Mouse (Mus musculus) limb, embryonic 12.5 days (tissue): ENCODE data around the gene Rit1. TPM values are rescaled to one million over a fixed set of nuclear protein-coding genes. Genes with fewer than 3 reads are reported as not detected.
A peak's percentile ranks its signal among the peaks of the same experiment; 100 is the strongest.

ENCODE experiments used
- ATAC-seq: fragments of 200-750 bp; cut with Nextera tagmentation; 2 replicates; pipeline ENCODE4 v1.8.0; 2017; ENCODE audit warnings: low read depth, moderate TSS enrichment; ENCODE audit not compliant: insufficient number of reproducible peaks, insufficient read depth, low FRiP score, low TSS enrichment
- H3K27ac ChIP-seq: fragments of 300-500 bp; sonication (generic); 2 replicates; pipeline ENCODE4 v1.5.1; 2016; ENCODE audit warnings: mild to moderate bottlenecking, moderate library complexity
- H3K27me3 ChIP-seq: fragments of 300-500 bp; sonication (generic); 2 replicates; pipeline ENCODE4 v1.6.1; 2016; ENCODE audit warnings: mild to moderate bottlenecking, moderate library complexity
- H3K36me3 ChIP-seq: fragments of 300-500 bp; sonication (generic); 2 replicates; pipeline ENCODE4 v1.6.1; 2016; ENCODE audit warnings: mild to moderate bottlenecking, moderate library complexity
- H3K4me1 ChIP-seq: fragments of 300-500 bp; sonication (generic); replicated peaks from 2 replicates; pipeline ENCODE4 v1.6.1; 2016
- H3K4me2 ChIP-seq: fragments of 300-500 bp; sonication (generic); 2 replicates; pipeline ENCODE4 v1.6.1; 2016; ENCODE audit warnings: mild to moderate bottlenecking, moderate library complexity
- H3K4me3 ChIP-seq: fragments of 300-500 bp; sonication (generic); replicated peaks from 2 replicates; pipeline ENCODE4 v1.5.1; 2016; ENCODE audit warnings: mild to moderate bottlenecking
- H3K9ac ChIP-seq: fragments of 300-500 bp; sonication (generic); replicated peaks from 2 replicates; pipeline ENCODE4 v1.6.1; 2016; ENCODE audit warnings: mild to moderate bottlenecking, moderate library complexity
- H3K9me3 ChIP-seq: fragments of 300-500 bp; sonication (generic); 2 replicates; pipeline ENCODE4 v1.6.1; 2016; ENCODE audit warnings: mild to moderate bottlenecking, moderate library complexity
- WGBS: fragments of 180-500 bp; shearing (Covaris S2); methylation state at CpG from one replicate; pipeline ENCODE4 v1.1.7; 2016; 5-methylcytosine and 5-hydroxymethylcytosine counted together
- polyA plus RNA-seq: library from polyadenylated mRNA; unstranded; fragments of >200 nt; fragmentation: Nextera tagmentation; extraction: Ambion mirVana; gene quantifications from 2 replicates; pipeline ENCODE4 v1.2.1, GENCODE M21; 2016

Gene Rit1
- 39.7 and 41.2 TPM in 2 replicates for polyA plus RNA-seq

GRCm38 (mm10) chr3:88716399-88717197 is at the start of gene Rit1:
TSS of gene Rit1 (plus strand) at chr3:88716838.
- H3K9me3 ChIP-seq: no peaks in the 10 kb centered on the region
- H3K4me1 ChIP-seq: peaks cover 19% of the 10 kb centered on the region
- H3K36me3 ChIP-seq: peaks cover 62% of the 10 kb centered on the region
- H3K27me3 ChIP-seq: no peaks in the 10 kb centered on the region
- peak within 1 kb of the TSS; percentile 84 for H3K4me2 ChIP-seq
- H3K4me3 ChIP-seq: peak within 1 kb of the TSS; percentile 73
- WGBS: 2% methylated on average over 27 of the region's 27 CpGs
- peak within 1 kb of the TSS; percentile 69 for H3K9ac ChIP-seq
- peak within 1 kb of the TSS; percentile 66; the same call in 1 of the 2 replicates for H3K27ac ChIP-seq
- ATAC-seq: peak; percentile 88

- Histone ChIP-seq H3K9ac (no peak overlapping the region), H3K9me3 (no peaks in the 10 kb centered on the region), H3K36me3 (no peaks in the 10 kb centered on the region), H3K4me3 (peak overlapping the region; percentile 31), H3K4me2 (peak overlapping the region; percentile 60), H3K27me3 (no peaks in the 10 kb centered on the region), H3K4me1 (no peaks in the 10 kb centered on the region), H3K27ac (no peak overlapping the region)
- peak; percentile 68 for ATAC-seq
- WGBS: 13% methylated on average over 11 of the region's 11 CpGs
Observed at GRCm38 (mm10) chr3:88677399-88677798, 39.2 kb upstream of the Rit1 start.

- Histone ChIP-seq H3K9me3 (no peaks in the 10 kb centered on the region), H3K4me1 (peaks cover 8% of the 10 kb centered on the region), H3K9ac (no peak overlapping the region), H3K36me3 (peaks cover 16% of the 10 kb centered on the region), H3K27me3 (no peaks in the 10 kb centered on the region), H3K4me3 (no peak overlapping the region), H3K4me2 (no peak overlapping the region), H3K27ac (no peak overlapping the region)
- no peak for ATAC-seq
- 81% methylated on average over 2 of the region's 2 CpGs for WGBS
Observed at GRCm38 (mm10) chr3:88683814-88684213, 32.8 kb upstream of the Rit1 start.

- Histone ChIP-seq H3K27ac (peak overlapping the region; percentile 96), H3K27me3 (no peaks in the 10 kb centered on the region), H3K4me2 (peak overlapping the region; percentile 90), H3K4me1 (peaks cover 8% of the 10 kb centered on the region), H3K9me3 (no peaks in the 10 kb centered on the region), H3K4me3 (peak overlapping the region; percentile 79), H3K9ac (peak overlapping the region; percentile 60; the same call in 1 of the 2 replicates), H3K36me3 (peaks cover 22% of the 10 kb centered on the region)
- WGBS: 66% methylated on average over 8 of the region's 8 CpGs
- ATAC-seq: no peak
Observed at GRCm38 (mm10) chr3:88684236-88684979, 32.2 kb upstream of the Rit1 start.

GRCm38 (mm10) chr3:88684980-88685941 is 31.4 kb upstream of the Rit1 start, which contains the start of gene Khdc4:
TSS of gene Khdc4 (plus strand) at chr3:88685803.
- Histone ChIP-seq H3K4me2 (peak within 1 kb of the TSS; percentile 90), H3K9me3 (no peaks in the 10 kb centered on the region)
- 1% methylated on average over 47 of the region's 47 CpGs for WGBS

GRCm38 (mm10) chr3:88685958-88686451 is 30.6 kb upstream of the Rit1 start:
- under 1% methylated on average over 45 of the region's 45 CpGs for WGBS
- peak; percentile 61 for ATAC-seq
- H3K36me3 ChIP-seq: peaks cover 38% of the 10 kb centered on the region
- H3K4me3 ChIP-seq: peak overlapping the region; percentile 79
- peak overlapping the region; percentile 90 for H3K4me2 ChIP-seq
- H3K4me1 ChIP-seq: peaks cover 8% of the 10 kb centered on the region
- H3K9ac ChIP-seq: peak overlapping the region; percentile 95
- H3K27me3 ChIP-seq: no peaks in the 10 kb centered on the region
- no peaks in the 10 kb centered on the region for H3K9me3 ChIP-seq
- H3K27ac ChIP-seq: peak overlapping the region; percentile 96

More at GRCm38 (mm10) chr3:88684980-88685941, 31.4 kb upstream of the Rit1 start, which contains the start of gene Khdc4:
- peak within 1 kb of the TSS; percentile 96 for H3K27ac ChIP-seq
- H3K4me1 ChIP-seq: peaks cover 8% of the 10 kb centered on the region
- peak; percentile 99 for ATAC-seq
- H3K27me3 ChIP-seq: no peaks in the 10 kb centered on the region
- H3K9ac ChIP-seq: peak within 1 kb of the TSS; percentile 95
- peak within 1 kb of the TSS; percentile 79 for H3K4me3 ChIP-seq
- peaks cover 31% of the 10 kb centered on the region for H3K36me3 ChIP-seq

- no peaks in the 10 kb centered on the region for H3K9me3 ChIP-seq
- no peaks in the 10 kb centered on the region for H3K27me3 ChIP-seq
- H3K4me2 ChIP-seq: peak overlapping the region; percentile 90
- peaks cover 8% of the 10 kb centered on the region for H3K4me1 ChIP-seq
- peaks cover 47% of the 10 kb centered on the region for H3K36me3 ChIP-seq
- 47% methylated on average over 13 of the region's 13 CpGs for WGBS
- peak overlapping the region; percentile 96 for H3K27ac ChIP-seq
- H3K9ac ChIP-seq: peak overlapping the region; percentile 95
- no peak for ATAC-seq
- H3K4me3 ChIP-seq: peak overlapping the region; percentile 79
Observed at GRCm38 (mm10) chr3:88686734-88687611, 29.7 kb upstream of the Rit1 start.

- peaks cover 66% of the 10 kb centered on the region for H3K36me3 ChIP-seq
- no peak overlapping the region for H3K27ac ChIP-seq
- H3K4me2 ChIP-seq: no peak overlapping the region
- H3K9me3 ChIP-seq: no peaks in the 10 kb centered on the region
- H3K27me3 ChIP-seq: no peaks in the 10 kb centered on the region
- ATAC-seq: no peak
- WGBS: 88% methylated on average over 5 of the region's 5 CpGs
- peaks cover 8% of the 10 kb centered on the region for H3K4me1 ChIP-seq
- H3K9ac ChIP-seq: no peak overlapping the region
- no peak overlapping the region for H3K4me3 ChIP-seq
Observed at GRCm38 (mm10) chr3:88689079-88689478, 27.6 kb upstream of the Rit1 start.

GRCm38 (mm10) chr3:88695545-88695944 is 21.1 kb upstream of the Rit1 start:
- Histone ChIP-seq H3K4me1 (no peaks in the 10 kb centered on the region), H3K4me3 (no peak overlapping the region), H3K9ac (no peak overlapping the region), H3K36me3 (peaks cover 96% of the 10 kb centered on the region), H3K9me3 (no peaks in the 10 kb centered on the region), H3K4me2 (no peak overlapping the region), H3K27me3 (no peaks in the 10 kb centered on the region), H3K27ac (no peak overlapping the region)
- ATAC-seq: no peak

GRCm38 (mm10) chr3:88698051-88698450 is 18.6 kb upstream of the Rit1 start:
- no peaks in the 10 kb centered on the region for H3K27me3 ChIP-seq
- peaks cover 92% of the 10 kb centered on the region for H3K36me3 ChIP-seq
- 82% methylated on average over 1 of the region's 1 CpGs for WGBS

More at GRCm38 (mm10) chr3:88698051-88698450, 18.6 kb upstream of the Rit1 start:
- Histone ChIP-seq H3K9ac (no peak overlapping the region), H3K27ac (no peak overlapping the region), H3K9me3 (no peaks in the 10 kb centered on the region), H3K4me3 (no peak overlapping the region), H3K4me1 (no peaks in the 10 kb centered on the region), H3K4me2 (no peak overlapping the region)
- ATAC-seq: no peak
